Mouse (Mus musculus) adrenal gland, adult (tissue): Measurements from ENCODE around the gene Olfml2a.

Experiments
- DNase-seq, 2 experiments: peaks; one replicate each; pipeline ENCODE4 v3.0.0; 2022 to 2023; ENCODE audit warnings: low spot score in 1 of 2; ENCODE audit not compliant: inconsistent age in 2 of 2

Gene Olfml2a

GRCm38 (mm10) chr2:38931851-38932667 is at the start of gene Olfml2a:
Gene Olfml2a (plus strand): TSS chr2:38931978.
- peak; percentile 90 to 96 for DNase-seq

DNA sequence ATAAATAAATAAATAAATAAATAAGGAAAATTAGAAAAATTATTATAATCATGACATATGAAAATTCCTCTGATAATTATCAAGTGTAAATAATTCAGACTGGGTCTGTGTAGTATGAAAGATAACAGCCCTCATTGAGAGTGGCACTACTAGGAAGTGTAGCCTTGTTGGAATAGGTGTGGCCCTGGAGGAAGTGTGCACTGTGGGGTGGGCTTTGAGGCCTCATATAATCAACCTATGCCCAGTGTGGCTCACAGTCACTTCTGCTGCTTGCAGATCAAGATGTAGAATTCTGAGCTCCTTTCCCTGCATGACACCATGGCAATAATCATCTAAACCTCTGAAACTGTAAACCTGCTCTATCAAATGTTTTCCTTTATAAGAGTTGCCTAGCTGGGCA is 28.9 kb upstream of the Olfml2a start:
- DNase-seq, result no peak

GRCm38 (mm10) chr2:38904290-38904689 is 27.5 kb upstream of the Olfml2a start:
- DNase-seq, result peak in 1 of 2 experiments; percentile 38

DNA sequence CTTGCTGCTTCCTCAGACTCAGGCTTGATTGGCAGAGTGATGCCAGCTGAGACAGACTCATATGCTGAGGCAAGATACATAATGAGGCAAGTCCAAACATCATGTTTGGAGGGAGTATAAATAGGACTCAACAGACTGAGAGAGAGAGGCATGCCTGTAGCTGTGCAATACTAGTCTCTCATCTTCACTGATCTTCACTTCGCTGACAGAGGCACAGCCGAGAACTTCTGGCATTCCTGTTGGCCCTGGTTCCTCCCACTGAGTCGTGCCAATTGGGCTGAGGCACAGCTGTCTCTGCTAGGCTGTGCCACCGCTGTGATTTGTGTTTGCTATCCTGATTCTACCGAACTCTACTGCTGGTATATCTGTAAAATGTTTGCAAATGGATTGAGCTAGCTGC is 25.7 kb upstream of the Olfml2a start:
- DNase-seq, result peak; percentile 40 to 79

DNA sequence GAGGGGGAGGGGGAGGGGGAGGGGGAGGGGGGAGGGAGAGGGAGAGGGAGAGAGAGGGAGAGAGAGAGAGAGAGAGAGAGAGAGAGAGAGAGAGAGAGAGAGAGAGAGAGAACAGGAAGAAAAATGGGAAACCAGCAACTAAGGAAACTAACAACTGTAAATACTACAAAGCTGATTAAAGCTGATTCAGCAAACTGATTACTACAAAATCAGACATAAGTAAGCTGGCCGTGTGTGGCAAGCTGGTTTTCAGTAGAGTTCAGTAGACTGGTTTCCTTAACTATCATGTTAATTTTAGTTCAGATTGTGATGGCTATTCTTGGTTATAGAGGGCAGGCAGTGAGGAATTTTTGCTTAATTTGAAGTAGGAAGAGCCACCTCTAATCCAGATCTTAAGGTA is 23.2 kb upstream of the Olfml2a start:
- DNase-seq, result peak in 1 of 2 experiments; percentile 15

GRCm38 (mm10) chr2:38914517-38914916 is 17.3 kb upstream of the Olfml2a start:
- no peak for DNase-seq

DNA sequence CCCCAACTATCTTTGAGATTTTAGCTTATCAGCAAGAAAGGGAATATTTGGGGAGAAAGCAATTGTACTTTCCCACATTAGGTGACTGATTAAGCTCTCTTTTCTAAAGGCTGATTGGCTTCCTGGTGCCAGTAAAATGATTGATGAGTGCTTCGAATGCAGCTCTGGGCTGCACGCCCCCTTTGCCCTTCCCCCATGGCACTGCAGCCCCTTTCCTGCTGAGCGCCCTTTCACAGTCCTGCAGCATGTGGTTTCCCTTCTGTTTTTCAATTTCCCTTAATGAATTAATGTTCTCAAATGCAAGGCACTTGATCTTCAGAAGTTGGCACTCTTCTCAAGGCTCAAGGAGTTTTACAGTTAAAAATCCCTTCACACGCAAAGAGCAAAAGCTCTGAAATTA is 16.8 kb upstream of the Olfml2a start:
- DNase-seq, result no peak

DNA sequence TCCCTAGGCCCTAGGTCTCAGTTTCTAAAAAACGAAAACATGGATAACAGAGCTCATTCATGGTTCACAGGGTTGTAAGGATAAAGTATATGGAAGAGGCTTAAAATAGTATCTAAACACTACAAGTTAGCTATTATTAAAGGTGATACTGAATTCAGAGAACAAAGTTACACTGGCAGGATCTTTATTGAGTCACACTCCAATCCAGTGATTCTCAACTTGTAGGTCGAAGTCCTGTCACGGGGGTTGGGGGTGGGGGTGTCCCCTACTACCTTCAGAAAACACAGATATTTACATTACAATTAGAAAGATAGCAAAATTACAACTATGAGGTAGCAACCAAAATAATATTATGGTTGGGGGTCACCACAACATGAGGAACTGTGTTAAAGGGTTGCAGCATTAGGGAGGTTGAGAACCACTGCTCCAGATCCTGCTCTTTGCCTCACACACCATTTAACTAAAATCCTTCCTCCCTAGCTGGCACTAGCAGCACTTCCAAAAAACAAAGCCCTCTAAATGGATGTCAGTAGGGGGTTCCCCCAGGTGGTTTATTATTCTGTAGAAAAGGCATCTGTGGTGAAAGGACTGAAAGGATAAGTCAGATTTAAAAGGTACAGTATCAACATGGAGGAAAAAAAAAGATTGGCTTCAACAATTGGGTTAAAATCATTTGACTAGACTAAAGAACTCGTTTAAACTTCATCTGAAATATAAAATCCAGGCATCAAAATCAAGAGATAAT is 14.7 kb upstream of the Olfml2a start:
- DNase-seq, result no peak

- no peak for DNase-seq
These were observed 10.4 kb upstream of the Olfml2a start for GRCm38 (mm10) chr2:38921374-38921773.

DNA sequence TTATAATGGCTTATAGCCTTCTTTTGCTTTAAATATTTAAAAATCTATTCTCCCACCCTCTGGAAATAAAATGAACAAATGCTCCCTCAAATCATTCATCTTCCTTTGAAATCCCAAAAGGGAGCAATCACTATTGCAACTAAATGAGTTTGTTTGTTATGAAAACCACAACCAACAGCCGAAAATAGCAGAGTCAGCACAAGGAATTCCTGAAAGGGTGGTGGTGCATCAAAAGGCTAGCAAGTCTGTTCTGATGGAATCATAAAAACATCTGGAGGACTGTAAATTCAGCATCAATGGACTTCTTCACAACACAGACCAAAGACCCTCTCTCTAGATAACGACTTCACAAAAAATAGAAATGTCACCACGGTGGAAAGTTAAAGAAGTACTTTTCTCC is 8.3 kb upstream of the Olfml2a start:
- no peak for DNase-seq

DNA sequence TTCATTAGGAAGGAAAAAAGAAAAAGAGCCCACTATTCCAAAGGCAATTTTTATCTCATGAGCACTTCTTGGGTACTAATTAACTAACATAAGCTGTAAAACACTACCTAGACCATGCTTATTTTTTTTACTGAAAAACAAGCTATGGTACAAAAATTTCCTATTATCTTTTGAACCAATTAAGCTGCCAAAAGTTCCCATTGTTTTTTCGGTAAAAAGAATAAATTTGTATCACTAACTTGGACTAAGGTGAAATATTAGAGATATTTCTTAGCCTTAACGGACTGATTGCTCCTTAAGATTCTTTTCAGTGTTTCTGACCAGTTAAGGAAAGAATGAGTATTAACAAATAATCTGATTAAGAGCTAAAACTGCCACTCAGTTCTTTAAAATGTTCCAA is 7.9 kb upstream of the Olfml2a start:
- DNase-seq, result no peak

GRCm38 (mm10) chr2:38924571-38924970 is 7.2 kb upstream of the Olfml2a start:
- DNase-seq, result no peak

- peak; percentile 57 to 83 for DNase-seq
These were observed 6.4 kb upstream of the Olfml2a start for GRCm38 (mm10) chr2:38925171-38926080.

- DNase-seq, result peak; percentile 94 to 98
These were observed 5.5 kb upstream of the Olfml2a start for GRCm38 (mm10) chr2:38926145-38926891.

- DNase-seq, result peak; percentile 78 to 89
These were observed 4.4 kb upstream of the Olfml2a start, which contains the start of gene Nr6a1 for GRCm38 (mm10) chr2:38927115-38927979. Gene Nr6a1 (minus strand): TSS chr2:38927688.

DNA sequence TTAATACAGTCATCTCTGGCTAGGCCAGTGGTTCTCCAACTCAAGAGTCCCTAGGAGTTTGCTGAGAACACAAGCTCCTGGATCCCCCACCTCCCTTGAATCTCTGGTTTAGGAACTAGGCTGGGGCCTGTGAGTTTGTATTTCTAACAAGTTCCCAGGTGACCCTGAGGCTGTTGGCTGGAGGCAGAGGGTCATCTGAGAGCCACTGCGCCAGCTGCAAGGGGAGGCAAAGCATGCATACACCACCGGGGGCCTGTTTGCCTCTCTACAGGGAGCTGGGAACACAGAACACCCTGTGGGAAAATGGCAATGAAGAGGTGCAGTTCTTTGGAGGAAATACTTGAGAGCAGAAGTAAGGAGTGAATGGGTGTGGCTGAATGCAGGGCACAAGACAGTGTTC is 1.5 kb upstream of the Olfml2a start:
- no peak for DNase-seq

DNA sequence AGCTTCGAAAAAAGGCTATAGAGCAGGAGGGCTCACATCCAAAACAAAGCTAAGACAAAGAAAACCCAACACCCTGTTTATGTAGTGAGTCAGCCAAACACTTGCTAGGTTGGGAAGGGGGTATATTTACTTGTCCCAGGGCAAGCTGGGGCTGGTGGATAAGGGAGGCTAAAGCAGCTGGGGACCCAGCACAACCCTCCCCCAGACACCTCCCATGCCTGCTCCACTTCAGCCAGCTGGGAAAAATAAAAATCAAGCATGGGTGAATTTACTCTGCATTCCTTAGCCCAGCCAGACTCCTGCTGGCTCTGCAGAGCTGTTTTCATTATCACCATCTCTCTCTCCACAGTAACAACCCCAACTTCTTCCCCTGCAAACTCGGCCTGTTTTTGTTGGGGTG is 2.2 kb downstream of the Olfml2a start:
- no peak for DNase-seq

GRCm38 (mm10) chr2:38934936-38935335 is 3.2 kb downstream of the Olfml2a start:
- no peak for DNase-seq

DNA sequence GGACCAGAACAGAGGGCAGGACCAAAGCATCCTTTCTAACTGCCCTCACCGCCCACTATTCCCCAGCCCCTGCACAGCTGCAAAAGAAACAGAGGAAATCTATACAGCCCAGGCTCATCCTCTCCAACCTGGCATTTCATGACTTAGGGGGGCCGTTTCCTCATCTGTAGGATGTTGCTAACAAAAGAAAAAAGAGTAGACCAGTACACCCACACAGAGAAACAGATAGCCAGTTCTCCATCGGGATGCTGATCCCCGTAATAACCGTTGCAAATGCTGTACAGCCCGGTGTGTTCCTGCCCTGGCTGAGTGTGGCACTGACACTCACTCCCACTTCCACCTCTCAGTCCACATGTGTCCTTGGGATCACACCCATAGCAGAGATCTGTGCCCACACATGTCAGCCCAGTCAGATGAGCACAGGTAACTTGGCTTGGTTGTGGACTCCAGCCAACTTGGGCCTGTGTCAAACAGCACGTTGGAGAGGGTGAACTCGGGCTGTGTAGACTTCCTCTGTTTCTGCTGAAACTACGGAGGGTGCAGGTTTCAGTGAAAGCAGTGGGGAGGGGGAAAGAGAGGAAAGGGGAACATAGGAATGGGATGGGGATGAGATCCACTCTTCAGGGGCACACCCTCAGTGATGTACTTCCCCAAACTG is 5.1 kb downstream of the Olfml2a start:
- no peak for DNase-seq
